Mouse (Mus musculus) Patski (cell line): Measurements from ENCODE around the gene Asic1. TPM values are rescaled to one million over a fixed set of nuclear protein-coding genes. Genes with fewer than 3 reads are reported as not detected.

Source experiments
- ATAC-seq: fragments of 100-300 bp; one replicate; pipeline ENCODE4 v1.8.0; 2021
- CTCF ChIA-PET: fragments of 350-600 bp; sonication (Branson Sonifier 250); formaldehyde crosslinking; loops from one replicate; lab custom pipeline; 2022; ENCODE audit warnings: inconsistent platforms; lab: Charles Lee
- POLR2A ChIA-PET: fragments of 350-600 bp; sonication (Branson Sonifier 250); formaldehyde crosslinking; loops from one replicate; lab custom pipeline; 2022; ENCODE audit warnings: antibody characterized with exemption, inconsistent platforms; lab: Charles Lee
- DNase-seq: peaks from one replicate; pipeline ENCODE4 v3.0.0-alpha.2; 2011; ENCODE audit warnings: low read depth, low spot score
- H3K27me3 ChIP-seq: fragments of 371-371 bp; one replicate; pipeline ENCODE4 v1.5.1; 2021
- CTCF ChIP-seq: fragments of 100-300 bp; IDR thresholded peaks from one replicate; pipeline ENCODE4 v1.5.1; 2021
- in situ Hi-C: fragments of 300-500 bp; cut with MboI; formaldehyde crosslinking; loops from 3 replicates; pipeline ENCODE4 v1.11.1; 2018; ENCODE audit warnings: low pct_unique_long_range_greater_than_20kb, mixed read lengths
- polyA plus RNA-seq: library from polyadenylated mRNA; unstranded; gene quantifications from one replicate; pipeline ENCODE4 v1.2.3, GENCODE M21; 2021

Asic1 gene
- polyA plus RNA-seq, 1 experiment from 2014 or later, result 7.6 TPM

DNA sequence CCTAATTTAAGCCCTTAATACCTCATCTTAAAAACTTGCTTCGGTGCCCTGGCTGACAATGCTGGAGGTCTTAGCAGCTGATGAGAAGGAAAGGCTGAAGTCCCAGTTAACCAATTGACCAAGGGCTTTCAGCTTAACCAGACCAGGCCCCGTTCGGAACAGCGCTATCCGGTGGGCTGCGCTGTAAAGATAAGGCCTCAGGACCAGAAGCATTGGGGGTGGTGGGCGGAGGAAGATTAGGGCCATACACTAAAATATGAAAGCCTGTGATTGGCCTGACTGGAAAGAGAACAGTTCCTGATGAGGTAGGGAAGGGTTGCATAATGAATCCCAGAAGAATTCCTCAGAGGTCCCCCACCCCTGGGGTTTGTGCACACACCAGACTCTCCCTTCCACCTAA lies 7.8 kb upstream of the Asic1 start:
- TF ChIP-seq CTCF, result no peak
- ATAC-seq (no peak), DNase-seq (no peak)
- in situ Hi-C loops, result no loop called here
- CTCF ChIA-PET, result no interaction called here
- POLR2A ChIA-PET, result no interaction called here
- no peaks in the 10 kb centered on the region for H3K27me3 ChIP-seq

DNA sequence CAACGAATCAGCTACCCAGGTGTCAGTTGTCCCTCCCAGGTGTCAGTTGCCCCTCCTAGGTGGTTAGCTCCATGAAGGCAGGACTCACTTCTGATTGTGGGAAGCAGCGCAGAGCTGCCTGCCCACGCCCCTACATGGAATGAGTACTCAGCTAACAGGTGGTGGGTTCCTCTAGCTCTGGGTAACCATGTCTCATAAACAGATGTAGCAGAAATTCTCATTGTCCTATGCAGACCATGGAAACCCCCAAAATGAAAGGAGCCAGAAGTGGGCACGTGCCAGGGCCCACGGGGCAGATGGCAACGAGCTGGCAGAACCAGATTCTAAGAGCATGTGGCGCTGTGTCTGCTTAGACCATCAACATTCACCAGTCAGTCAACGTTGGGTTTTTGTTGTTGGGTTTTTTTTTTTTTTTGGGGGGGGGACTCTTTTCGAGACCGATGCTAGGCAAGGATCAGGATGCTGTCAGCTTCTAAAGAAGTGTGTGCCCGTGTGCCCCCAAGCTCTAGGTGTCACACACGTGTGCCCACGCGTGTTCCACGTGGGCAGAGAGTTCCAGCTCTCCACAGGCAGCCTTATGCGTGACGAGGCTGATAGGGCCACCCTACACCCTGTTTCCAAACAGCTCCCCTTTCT lies 6.1 kb upstream of the Asic1 start:
- in situ Hi-C loops, result no loop called here
- CTCF ChIA-PET, result interaction anchor here (0.8 to 9.1 kb wide), 4 partner anchors 9 to 67 kb away, joined by 3 to 66 read pairs (median 4); no protein-coding TSS in a partner anchor
- ATAC-seq (no peak), DNase-seq (no peak)
- no peaks in the 10 kb centered on the region for H3K27me3 ChIP-seq
- TF ChIP-seq CTCF, result no peak
- POLR2A ChIA-PET, result interaction anchor here (0.7 to 1.0 kb wide), 4 partner anchors 14 to 122 kb away, joined by 3 to 4 read pairs (median 4); no protein-coding TSS in a partner anchor

DNA sequence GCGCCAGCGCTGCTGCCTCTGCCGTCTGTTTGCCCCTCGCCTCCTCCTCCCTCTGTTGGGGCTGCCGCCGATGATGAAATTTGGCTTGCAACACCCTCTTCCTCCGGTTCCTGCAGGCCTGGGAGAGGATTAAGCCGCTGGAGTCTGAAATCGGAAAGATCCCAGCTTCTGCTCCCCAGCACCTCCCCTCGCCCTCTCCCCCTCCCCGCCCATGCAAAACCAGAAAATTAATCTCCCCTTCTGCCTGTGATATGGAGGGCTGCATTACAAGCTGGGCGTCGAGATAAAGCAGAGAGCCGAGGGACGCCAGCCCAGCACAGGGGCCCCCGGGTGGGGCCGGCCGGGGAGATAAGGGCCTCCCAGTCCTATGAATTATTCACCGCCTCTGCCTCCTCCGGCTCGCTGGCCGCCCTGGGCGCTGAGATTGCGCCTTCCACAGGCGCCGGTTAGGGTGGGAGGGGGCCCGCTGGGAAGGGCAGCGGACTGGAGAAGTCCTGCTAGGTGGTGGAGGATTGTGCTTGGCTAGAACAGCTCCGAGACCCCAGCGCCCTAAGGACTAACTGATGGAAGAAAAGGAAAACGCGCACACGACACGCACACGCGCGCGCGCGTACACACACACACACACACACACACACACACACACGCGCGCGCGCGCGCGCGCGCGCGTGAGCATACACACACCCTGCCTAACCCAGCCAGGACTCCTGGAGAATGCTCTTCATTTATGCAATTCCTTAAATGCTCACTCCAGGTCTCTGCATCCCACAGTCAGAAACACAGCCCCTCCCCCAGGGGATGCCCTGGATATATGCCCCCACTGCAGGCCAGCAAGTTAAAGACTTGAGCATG lies 5.3 kb upstream of the Asic1 start:
- ChIA-PET CTCF (interaction anchor here (0.8 to 9.1 kb wide), 4 partner anchors 10 to 68 kb away, joined by 3 to 66 read pairs (median 4); no protein-coding TSS in a partner anchor), POLR2A (interaction anchor here (0.7 to 1.0 kb wide), 3 partner anchors 15 to 67 kb away, joined by 3 to 4 read pairs (median 3); no protein-coding TSS in a partner anchor)
- in situ Hi-C loops, result loop anchor here (5.0 kb wide), 1 partner anchor 68 kb away; no protein-coding TSS in a partner anchor
- TF ChIP-seq CTCF, result no peak
- no peaks in the 10 kb centered on the region for H3K27me3 ChIP-seq
- DNase-seq, result no peak
- peak; percentile 66 for ATAC-seq

DNA sequence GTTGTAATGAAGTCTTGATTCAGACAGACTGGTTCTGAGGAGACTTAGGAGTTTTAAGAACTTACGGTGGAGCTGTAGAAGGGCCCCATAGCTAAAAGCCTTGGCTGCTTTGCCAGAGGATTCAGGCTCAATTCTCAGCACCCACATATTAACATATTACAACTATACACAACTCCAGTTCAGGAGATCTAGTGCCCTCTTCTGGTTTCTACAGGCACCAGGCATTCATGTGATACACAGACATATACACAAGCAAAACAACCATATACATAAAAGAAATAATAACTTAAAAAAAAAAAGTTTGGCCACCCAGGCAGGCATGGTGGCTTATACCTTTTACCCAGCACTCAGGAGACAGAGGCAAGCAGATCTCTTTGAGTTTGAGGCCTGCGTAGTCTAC lies 2.6 kb upstream of the Asic1 start:
- in situ Hi-C loops, result loop anchor here (5.0 kb wide), 1 partner anchor 70 kb away; no protein-coding TSS in a partner anchor
- ATAC-seq (no peak), DNase-seq (no peak)
- CTCF ChIA-PET, result interaction anchor here (1.2 to 9.1 kb wide), 5 partner anchors 21 to 75 kb away, joined by 3 to 66 read pairs (median 4); partner anchors contain the start of gene Aqp6
- POLR2A ChIA-PET, result no interaction called here
- TF ChIP-seq CTCF, result no peak
- H3K27me3 ChIP-seq, result peaks cover 9% of the 10 kb centered on the region

DNA sequence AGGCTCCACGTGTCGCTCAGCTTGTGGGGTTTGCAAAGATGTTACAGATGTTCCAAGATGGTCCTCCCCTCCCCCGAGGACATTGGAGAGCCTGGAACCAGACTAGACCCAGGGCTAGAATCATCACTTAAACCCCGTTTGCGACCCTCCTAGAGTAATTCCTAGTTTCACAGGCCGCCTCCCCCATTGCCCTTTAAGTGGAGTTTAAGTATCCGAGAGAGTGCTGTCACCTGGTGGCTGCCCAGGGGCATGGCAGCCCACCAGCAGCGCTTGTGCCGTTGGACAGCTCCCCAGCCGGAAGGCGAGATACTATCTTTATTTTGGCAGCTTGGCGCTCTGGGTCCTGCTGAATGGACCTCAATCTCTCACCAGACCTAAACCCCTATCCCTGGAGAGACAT lies 1.3 kb upstream of the Asic1 start:
- H3K27me3 ChIP-seq, result peaks cover 9% of the 10 kb centered on the region
- no peak for ATAC-seq
- no peak for TF ChIP-seq CTCF
- POLR2A ChIA-PET, result interaction anchor here (0.7 to 1.2 kb wide), 3 partner anchors 19 to 73 kb away, joined by 3 to 4 read pairs (median 4); no protein-coding TSS in a partner anchor
- CTCF ChIA-PET, result interaction anchor here (0.7 to 9.1 kb wide), 17 partner anchors 9 to 183 kb away, joined by 3 to 66 read pairs (median 4); partner anchors contain the start of gene Aqp6
- in situ Hi-C loops, result loop anchor here (5.0 kb wide), 1 partner anchor 72 kb away; no protein-coding TSS in a partner anchor
- no peak for DNase-seq

DNA sequence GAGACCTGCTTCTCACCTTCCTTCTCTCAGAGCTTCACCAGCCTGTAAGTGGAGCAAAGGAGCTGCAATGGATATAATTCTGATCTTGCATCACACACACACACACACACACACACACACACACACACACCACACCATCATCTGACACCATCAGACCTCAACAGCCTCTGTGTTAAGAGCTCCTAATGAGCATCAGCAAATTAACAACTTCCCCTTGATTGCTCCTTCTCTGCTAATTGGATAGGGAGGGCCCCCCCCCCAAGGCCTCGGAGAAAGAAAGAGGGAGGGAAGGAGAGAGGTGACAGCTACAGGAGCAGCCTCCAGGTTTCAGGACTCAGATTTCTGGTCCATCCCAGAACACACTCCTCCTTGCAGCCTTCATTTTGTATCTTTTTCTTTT lies 776 bp upstream of the Asic1 start:
- DNase-seq (no peak), ATAC-seq (no peak)
- peaks cover 9% of the 10 kb centered on the region for H3K27me3 ChIP-seq
- ChIA-PET CTCF (interaction anchor here (0.6 to 9.1 kb wide), 14 partner anchors 8 to 188 kb away, joined by 3 to 66 read pairs (median 4); partner anchors contain the start of gene Aqp6), POLR2A (interaction anchor here (1.0 to 1.2 kb wide), 3 partner anchors 55 to 170 kb away, joined by 4 read pairs; no protein-coding TSS in a partner anchor)
- no peak for TF ChIP-seq CTCF
- in situ Hi-C loops, result loop anchor here (5.0 kb wide), 1 partner anchor 72 kb away; no protein-coding TSS in a partner anchor

DNA sequence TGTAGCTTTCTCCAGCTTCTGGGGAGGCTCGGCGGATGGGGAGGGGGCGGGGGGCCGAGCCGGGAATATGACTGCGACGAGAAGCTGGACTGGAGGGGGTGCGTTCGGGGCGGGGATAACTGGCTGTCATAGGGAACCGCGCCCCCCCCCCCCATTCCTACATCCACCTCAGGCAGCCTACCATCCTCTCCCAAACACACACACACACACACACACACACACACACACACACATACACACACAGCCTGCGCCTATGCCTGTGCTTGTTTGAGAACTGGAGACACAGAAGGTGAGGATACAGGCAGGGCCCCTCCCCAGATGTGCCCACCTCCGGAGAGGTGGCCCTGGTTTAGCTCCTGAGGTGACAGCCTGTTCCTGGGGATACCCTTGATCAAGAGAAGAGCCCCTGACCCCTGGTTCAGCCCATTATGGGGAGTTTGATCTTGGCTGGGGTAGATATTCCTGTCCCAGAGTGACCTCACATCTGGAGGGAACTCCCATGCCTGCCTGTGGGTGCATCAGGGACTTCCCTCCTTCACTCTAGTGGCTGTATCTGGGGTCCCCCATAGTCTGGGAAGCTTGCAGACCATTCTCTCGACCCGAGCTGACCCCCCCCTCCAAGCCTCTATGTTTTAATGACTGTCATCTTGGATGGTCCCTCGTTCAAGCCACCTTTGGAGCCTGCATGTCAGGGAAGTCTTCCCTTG lies 949 bp downstream of the Asic1 start:
- in situ Hi-C loops, result no loop called here
- POLR2A ChIA-PET, result interaction anchor here (0.6 kb wide), 1 partner anchor 65 kb away, joined by 3 read pairs; no protein-coding TSS in a partner anchor
- DNase-seq, result no peak
- H3K27me3 ChIP-seq, result peaks cover 9% of the 10 kb centered on the region
- TF ChIP-seq CTCF, result no peak
- ATAC-seq, result no peak
- CTCF ChIA-PET, result interaction anchor here (1.2 to 9.1 kb wide), 5 partner anchors 10 to 74 kb away, joined by 3 to 66 read pairs (median 5); partner anchors contain the start of gene Racgap1

DNA sequence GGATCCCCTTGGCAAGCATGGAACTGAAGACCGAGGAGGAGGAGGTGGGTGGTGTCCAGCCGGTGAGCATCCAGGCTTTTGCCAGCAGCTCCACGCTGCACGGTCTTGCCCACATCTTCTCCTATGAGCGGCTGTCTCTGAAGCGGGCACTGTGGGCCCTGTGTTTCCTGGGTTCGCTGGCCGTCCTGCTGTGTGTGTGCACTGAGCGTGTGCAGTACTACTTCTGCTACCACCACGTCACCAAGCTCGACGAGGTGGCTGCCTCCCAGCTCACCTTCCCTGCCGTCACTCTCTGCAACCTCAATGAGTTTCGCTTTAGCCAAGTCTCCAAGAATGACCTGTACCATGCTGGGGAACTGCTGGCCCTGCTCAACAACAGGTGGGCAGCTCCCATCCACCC lies 1.6 kb downstream of the Asic1 start:
- no peak for ATAC-seq
- no peak for TF ChIP-seq CTCF
- ChIA-PET CTCF (interaction anchor here (1.0 to 9.1 kb wide), 7 partner anchors 15 to 77 kb away, joined by 3 to 66 read pairs (median 3); partner anchors contain the start of gene Racgap1), POLR2A (no interaction called here)
- H3K27me3 ChIP-seq, result peaks cover 9% of the 10 kb centered on the region
- no peak for DNase-seq
- in situ Hi-C loops, result no loop called here

DNA sequence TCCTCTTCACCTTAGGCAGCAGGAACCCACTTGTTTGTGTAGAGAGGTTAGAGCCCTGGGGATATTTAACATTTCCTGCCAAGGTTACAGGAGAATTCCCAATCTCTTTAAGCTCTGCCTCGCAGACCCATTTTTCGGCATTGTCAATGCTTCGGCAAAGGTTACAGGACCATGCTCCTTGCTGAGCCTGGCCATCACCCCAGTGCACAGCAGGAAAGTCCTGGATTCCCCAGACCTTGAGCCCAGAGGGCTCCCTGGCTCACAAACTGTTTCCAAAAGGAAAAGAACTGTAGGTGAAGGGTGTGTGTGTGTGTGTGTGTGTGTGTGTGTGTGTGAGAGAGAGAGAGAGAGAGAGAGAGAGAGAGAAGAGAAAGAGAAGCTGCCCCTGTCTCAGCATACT lies 4.7 kb downstream of the Asic1 start:
- no peak for ATAC-seq
- in situ Hi-C loops, result no loop called here
- POLR2A ChIA-PET, result no interaction called here
- TF ChIP-seq CTCF, result no peak
- CTCF ChIA-PET, result interaction anchor here (1.6 to 2.0 kb wide), 2 partner anchors 13 to 29 kb away, joined by 3 to 7 read pairs; no protein-coding TSS in a partner anchor
- no peak for DNase-seq
- H3K27me3 ChIP-seq, result peaks cover 9% of the 10 kb centered on the region
